Mouse (Mus musculus): Measurements from ENCODE around the gene Afap1.

Gene Afap1

DNA sequence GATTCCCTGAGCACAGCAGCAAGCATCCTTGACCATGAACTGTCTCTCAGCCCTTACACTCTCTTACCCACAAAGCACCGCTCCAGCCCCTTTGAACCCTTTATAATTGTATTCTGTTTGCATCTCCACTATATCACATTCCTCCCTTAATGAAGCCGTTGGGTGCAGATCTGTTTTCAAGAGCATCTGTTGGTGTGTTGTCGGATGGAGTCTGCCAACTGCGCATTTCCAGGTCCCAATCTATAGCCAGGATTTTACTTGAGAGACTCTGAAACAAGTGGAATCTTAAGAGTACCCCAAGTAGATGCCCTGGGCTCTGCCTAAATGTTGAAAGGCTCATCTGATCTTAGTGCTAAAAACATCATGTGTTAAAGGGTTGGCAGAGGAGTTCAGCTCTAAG is 3.4 kb downstream of the Afap1 start:
- no peak for DNase-seq (ENCODE audit: low read depth in 2 of 2, low spot score in 2 of 2)

DNA sequence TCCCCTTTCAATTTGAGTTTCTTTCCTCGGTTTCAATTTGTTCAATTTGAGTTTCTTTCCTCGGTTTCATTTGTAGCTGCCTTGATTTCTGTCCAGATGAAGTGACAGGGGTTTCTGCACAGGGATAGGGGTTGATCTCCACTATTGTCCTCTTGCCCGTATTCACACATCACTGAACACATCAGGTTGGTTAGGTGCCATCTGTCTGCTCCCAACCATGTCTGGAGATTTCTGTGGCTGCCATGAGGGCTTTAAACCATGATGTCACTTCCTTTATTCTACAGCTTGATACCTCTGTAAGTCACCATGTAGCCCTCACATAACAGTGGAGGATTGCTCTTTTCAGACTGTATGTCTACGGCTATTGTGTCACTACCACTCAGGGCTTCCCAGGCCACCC is 4.0 kb downstream of the Afap1 start:
- no peak for DNase-seq (ENCODE audit: low read depth in 2 of 2, low spot score in 2 of 2)

DNA sequence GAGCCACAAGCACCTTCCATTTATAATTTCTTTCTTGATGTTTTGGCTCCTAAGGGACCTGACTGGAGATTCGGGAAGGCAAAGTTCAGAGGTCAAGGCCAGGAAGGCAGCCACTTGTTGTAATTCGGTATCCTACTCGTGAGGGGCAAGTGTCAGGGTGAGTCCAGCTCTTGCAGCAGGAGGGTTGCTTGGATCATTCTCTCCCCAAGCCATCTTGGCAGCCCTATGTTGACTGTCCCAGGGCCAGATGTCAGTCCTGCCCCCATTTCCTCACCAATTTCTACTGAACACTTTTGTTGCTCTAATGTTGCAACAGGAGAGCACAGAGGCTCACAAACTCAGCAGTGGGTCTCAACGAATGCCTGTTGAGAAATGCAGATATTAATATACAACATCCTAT is 5.0 kb downstream of the Afap1 start:
- DNase-seq (ENCODE audit: low read depth in 2 of 2, low spot score in 2 of 2): no peak

DNA sequence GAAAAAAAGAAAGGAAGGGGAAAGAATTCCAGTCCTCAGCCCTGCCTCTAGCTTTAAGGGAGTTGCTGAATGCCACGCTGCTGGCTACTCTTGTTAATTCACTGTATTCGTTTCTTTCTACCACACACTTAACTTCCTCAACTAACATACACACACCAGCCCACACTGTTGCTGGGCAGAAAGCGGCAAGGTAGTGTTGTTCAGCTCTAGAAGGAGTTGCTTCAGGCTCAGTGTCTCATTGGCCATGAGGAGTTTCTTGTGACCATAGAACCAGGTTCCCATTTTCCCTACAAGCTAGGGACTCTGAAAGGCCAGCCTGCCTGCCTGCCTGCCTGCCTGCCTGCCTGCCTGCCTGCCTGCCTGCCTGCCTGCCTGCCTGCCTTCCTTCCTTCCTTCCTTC is 5.9 kb downstream of the Afap1 start:
- DNase-seq (ENCODE audit: low read depth in 2 of 2, low spot score in 2 of 2): no peak

DNA sequence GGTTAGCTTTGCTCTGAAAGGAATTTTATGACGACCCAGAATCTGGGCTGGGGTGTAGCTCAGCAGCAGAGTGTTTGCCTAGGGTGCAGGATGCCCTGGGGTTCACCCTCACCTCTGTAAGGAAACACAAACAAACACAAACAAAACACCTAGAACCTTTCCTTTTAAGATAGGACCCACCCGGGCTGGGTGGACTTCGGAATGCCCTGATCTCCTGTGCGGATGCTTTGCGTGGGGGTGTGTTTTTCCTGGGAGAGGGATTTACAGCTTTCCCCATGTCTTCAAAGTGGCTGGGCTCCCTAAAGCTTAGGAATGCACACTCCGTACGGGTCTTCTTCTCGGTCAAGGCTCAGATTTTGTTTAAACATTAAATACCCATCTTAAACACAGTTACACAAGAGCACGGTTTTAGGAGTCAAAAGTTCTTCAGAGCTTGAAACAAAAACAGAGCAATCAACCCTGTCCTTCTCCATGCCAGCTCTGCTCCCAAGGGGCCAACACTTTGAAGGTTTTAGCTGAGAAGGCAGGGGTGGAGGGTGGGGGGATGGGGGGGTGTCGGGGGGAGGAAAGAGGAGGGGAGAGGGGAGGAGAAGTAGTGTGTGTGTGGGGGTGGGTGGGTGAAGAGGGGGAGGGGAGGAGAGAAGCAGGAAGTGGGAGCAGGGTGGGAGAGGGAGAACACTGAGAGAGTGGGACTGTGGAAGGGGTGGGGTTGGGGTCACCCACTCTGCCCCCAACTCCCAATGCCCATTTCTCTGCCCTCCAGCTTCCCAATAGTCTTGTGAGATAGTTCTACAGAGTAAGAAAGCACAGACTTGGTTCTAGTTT is 7.5 kb downstream of the Afap1 start:
- DNase-seq (ENCODE audit: low read depth in 2 of 2, low spot score in 2 of 2): no peak

DNA sequence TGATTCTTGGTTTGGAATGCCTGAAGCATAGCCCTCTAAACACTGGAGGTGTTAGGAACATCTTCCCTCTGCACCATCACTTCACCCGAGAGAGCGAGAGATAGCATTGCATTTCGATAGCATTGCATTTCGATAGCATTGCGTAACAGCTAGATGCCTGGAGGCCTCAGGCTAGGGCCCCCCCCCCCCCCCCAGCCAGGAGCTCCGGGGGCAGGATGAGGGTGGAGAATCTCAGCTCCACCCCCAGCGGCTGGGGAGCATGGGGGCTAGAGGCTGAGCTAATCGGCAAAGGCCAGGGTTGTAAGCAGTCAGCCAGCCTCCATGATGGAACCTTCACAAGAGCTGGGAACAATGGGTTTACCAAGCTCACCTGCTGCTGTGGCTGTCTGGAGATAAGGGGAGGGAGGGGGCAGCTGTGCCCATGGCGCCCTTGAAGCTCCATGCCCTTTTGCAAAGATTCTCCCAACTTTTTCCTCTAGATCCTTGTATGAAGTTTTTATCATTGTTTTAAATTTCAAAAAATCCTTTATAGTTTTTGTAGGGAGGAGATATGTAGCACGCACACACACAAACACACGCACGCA is 8.2 kb downstream of the Afap1 start:
- no peak for DNase-seq (ENCODE audit: low read depth in 2 of 2, low spot score in 2 of 2)

DNA sequence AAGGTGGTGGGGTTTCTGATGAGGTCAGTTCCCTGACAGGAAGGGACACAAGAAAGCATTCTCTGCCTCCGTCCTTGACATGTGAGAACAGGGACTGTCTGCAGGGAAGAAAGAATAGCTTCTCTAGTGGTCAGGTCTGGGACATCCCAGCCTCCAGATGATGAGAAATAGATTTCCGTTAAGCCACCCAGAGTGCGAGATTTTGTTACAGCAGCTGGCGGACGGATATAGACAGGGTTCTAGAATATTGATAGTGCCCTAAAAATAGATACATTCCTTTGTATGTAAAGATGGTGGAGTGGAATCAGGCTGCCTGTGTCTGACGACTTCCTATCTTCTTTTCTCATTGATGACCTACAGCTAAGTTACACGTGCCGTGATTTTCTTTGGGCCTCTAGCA is 10.3 kb downstream of the Afap1 start:
- no peak for DNase-seq (ENCODE audit: low read depth in 2 of 2, low spot score in 2 of 2)

DNA sequence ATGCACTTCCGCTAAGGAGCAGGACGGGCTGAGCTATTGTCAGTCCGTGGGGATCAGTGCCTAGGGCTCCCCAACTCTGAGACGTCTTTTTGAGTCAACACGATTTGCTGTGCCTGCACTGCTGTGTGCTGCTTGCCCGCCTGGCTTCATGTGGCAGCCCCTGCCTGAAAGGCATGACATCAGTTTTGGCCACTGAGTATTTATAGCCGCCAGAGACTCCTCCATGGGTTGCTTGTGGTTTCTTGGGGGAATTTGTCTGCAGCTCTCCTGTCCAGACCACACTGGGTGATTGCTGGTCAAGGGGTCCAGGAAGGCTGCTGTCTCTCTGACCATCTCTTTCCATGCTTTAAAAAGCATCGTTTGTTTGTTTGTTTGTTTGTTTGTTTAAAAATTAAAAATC is 12.2 kb downstream of the Afap1 start:
- no peak for DNase-seq (ENCODE audit: low read depth in 2 of 2, low spot score in 2 of 2)

DNA sequence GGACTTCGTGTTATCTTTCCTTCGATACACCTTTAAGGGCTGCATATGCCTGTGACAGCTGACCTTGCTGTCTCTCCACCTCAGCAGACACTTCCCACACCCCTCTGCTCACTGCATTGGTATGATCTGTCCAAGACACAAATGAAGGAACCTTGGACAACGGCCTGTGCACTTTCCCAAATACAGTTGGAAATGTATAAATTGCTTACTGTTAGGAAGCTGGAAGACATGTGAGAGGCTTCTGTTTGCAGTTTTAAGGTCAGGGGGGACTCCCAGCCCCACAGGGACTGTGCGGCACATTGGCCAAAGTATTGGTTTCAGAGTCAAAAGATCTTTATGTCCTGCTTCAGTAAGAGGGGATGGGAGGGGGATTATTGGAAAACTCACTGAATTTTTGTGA is 14.0 kb downstream of the Afap1 start:
- no peak for DNase-seq (ENCODE audit: low read depth in 2 of 2, low spot score in 2 of 2)

DNA sequence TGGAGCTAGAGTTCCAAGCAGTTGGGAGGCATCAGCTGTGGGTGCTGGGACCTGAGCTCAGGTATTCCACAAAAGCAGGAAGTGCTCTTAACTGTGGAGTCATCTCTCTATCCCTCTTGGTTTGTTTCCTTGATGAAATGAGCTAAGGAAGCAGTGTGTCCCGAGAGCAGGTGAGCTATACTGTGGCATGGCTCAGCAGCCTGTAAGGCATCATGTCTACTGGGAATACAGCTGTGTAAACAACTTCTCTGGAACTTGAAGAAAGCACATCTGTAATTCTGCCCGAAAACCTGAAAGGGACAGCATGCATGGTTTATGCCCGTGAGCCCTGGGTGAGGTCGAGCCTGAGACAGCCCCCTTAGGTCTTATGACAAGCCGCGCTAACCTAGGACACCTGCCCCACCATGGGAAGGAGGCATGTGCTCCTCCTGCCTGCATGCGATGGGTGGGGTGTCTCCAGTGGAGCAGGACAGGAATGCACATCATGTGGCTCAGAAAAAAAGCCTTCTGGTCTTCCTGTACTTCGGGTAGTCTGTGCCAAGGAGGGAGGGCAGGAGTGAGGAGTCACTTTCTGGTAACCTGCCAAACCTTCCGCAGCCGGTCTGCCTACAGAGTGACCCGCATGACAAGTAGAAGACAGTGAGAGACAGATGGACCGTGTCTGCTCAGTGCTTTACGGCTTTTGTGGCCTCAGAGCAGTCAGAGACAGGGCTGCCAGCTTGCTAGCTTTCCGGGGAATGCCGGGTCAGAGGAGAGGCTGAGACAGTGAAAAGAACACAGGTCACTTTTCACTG is 14.7 kb downstream of the Afap1 start:
- DNase-seq (ENCODE audit: low read depth in 2 of 2, low spot score in 2 of 2): no peak

DNA sequence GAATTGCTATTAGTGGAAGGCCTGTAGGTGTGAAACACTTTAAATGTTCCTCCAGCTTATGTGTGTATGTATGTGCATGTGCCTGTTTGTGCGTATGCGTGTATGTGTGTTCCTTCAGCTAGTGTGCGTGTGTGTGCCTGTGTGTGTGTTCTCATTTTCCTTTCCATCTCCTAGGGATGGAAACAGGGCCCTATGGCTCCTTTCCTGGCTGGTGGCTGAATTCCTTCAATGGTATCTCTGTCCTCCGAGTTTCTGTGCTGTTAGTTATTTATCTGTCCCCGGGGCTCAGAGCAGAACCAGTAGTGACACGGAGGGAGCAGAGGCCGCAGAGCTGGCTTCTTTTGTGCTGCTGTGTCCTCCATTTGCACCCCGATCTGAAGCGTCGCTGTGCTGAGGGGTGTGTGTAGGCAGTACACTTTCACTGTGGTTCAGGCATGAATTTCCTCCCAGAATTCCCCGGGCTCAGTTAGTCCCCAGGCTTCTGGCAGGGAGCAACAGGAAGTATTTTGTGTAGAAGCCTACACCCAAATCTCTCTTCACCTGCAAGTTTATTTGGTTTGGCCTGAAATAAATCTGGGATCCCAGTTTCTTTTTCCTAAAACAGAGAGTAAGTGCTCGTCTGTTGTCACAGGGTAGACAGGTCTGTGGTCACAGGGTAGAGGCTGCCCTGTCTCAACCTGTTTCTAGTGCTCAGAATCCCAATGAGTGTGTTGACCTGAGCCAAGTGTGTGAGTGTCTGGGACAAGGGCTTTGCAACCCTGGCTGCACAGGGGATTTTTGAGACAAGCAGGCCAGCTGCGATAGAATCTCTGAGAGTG is 15.7 kb downstream of the Afap1 start:
- DNase-seq (ENCODE audit: low read depth in 2 of 2, low spot score in 2 of 2): no peak

DNA sequence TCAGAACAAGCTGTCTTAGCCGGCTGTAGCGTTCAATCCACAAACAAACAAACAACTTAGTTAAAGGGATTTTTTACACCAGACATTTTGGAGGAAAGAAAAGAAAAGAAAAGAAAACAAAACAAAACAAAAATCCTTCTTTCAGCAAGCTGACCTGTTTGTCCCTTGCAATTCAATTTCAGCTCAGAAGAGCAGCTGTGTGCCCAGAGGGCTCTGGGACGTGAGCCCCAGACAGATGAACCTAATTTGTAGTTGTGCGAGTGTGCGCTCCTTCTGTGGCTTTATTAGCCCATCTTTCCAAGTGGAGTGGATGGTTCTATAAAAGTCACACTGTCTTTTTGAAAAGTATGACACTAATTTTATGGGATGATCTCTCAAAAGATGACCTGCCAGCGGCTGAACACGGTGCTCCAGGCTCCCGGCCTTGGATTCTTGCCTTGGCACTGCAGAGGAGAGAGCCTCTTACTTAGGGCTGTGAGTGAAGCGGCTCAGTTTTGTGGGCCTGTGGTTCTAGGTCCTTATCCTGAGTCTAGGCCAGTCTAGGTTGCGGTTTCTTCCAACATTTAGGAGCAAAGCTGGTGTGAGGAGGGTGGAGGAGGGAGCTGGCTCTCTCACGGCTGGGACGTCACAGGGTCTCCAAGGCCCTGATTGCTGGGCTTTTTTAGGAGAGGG is 22.6 kb downstream of the Afap1 start:
- no peak for DNase-seq (ENCODE audit: low read depth in 2 of 2, low spot score in 2 of 2)

DNA sequence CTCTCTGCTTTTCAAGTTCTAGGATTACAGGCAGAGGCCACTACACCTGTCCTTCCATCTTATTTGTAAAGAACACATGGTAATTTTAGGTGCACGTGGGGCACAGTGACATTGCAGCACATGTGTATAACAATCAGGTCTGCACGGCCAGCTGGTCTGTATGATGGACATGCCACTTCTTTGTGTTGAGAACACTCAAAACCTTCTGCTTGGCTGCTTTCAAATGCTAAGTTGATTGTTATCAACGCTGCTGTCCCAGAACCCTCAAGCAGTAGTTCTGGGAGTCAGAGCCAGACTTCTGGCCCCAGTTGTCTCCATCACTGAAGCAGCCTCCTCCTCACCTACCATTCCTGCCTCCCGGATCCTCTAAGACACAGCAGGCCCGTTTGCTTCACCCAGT is 23.5 kb downstream of the Afap1 start:
- no peak for DNase-seq (ENCODE audit: low read depth in 2 of 2, low spot score in 2 of 2)

DNA sequence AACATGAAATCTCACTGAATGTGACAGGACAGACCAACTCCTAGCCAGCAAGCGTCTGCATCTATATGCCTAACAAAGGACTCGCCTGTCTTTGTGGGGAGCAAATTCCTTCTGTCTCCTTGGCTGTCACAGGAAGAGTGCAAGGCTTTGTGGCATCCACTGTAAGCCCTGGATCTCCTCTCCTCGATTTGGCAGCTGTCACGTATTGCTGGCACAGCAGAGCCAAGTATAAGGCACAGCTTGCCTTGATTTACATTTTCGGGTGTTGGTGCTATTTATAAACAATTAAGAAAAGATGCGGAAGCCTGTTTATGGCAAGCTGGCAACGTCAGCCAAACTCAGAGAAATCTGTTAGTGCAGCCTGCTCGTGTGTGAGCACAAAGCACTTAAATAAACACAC is 25.3 kb downstream of the Afap1 start:
- DNase-seq (ENCODE audit: low read depth in 2 of 2, low spot score in 2 of 2): no peak

DNA sequence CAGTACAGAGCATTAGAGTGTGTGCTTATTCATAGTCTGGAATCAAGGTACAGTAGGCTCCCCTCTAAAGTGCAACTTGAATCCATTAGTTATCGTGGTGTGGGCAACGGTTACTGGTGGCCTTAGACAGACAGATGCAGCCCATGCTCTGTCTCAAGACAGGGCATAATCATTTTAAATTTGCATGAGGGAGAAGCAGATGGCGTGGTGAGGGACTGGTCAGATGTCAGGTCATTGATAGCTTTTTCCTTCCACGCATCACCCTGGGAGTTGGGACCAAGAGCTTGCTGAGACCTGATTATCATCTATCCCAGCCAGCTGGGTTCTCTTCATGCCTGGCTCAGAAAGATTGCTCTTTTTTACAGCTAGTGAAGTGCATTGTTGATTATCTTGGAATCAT is 27.0 kb downstream of the Afap1 start:
- no peak for DNase-seq (ENCODE audit: low read depth in 2 of 2, low spot score in 2 of 2)

DNA sequence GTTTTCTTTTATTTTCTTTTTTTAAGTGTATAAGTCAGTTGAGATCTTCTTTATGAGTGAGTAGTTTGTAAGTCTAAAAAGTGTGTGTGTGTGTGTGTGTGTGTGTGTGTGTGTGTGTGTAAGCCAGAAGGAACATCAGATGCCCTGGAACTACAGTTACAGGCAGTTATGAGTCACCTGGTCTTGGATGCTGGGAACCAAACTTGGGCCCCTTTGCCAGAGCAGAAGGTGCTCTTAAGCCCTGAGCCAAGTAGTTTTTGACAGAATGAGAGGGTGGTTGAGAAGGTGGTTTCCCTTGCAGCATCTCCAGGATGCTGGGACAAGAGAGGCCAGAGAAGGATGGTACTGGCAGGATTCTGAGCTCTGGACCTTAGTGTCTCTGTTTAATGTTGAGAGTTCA is 27.4 kb downstream of the Afap1 start:
- DNase-seq (ENCODE audit: low read depth in 2 of 2, low spot score in 2 of 2): no peak

DNA sequence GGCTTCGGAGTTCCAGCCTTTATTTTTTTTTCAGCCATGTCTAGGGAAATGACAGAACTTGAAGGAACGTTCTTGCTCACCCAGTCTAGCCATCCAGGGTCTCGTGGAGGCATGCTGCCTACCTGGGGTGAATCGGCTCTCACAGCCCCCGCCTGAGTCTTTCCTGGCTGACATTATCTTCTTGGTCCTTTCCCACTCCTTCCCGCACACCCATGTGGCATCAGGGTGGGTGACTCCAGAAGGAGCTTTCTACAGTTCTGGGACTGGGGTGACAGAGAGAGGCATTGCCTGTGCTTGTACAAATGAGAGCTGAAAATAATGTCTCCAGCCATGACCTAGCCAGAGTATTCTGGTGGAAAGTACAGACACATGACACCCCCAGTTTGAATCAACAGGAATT is 28.0 kb downstream of the Afap1 start:
- no peak for DNase-seq (ENCODE audit: low read depth in 2 of 2, low spot score in 2 of 2)

DNA sequence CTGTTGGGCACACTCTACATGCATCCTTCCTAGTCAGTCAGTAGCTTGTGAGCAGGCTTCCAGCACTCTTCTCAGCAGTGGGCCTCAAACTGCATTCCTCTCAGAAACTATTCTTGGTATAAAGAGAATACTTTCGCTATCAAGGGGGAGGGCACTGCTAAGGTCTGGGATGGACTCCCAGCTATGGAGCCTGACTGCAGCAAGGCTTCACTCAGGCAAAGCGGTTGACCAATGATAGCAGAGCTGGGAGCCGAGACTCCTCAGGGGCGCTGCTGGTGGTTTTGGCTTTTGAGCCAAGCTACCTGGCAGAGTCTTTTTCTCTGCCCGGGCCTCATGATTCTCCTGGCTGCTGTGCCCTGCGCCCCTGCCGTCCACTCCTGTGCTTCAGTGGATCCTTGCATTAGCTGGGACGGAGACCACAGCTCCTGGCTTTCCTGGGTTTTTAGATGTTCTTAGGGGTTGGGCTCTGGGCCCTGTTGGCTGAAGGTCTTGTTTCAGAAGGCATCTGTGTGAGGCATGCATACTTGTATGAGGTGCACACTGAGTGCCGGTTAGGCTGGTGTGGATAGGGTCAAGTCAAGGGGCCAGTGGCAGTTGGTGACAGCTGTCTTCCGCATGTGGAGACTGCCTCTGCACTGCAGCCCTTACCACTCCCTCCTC is 28.6 kb downstream of the Afap1 start:
- DNase-seq (ENCODE audit: low read depth in 2 of 2, low spot score in 2 of 2): no peak

DNA sequence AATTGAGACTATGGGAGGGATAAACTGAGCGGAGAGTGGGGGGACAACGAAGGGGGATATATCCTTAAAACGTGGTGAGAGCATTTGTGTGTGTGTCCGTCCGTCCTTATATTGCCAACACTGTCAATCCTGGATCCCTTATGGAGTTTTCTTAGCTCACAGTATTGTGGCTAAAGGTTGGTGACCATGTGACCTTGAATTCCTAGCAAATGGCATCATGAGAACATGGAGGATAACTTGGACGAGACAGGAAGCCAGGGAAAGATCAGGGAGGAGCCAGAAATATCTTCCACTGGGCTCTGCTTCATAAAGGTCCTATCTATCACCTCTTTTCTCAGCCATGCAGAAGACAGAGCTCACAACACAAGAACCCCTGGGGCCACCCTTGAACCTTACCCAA is 30.3 kb downstream of the Afap1 start:
- DNase-seq (ENCODE audit: low read depth in 2 of 2, low spot score in 2 of 2): no peak

DNA sequence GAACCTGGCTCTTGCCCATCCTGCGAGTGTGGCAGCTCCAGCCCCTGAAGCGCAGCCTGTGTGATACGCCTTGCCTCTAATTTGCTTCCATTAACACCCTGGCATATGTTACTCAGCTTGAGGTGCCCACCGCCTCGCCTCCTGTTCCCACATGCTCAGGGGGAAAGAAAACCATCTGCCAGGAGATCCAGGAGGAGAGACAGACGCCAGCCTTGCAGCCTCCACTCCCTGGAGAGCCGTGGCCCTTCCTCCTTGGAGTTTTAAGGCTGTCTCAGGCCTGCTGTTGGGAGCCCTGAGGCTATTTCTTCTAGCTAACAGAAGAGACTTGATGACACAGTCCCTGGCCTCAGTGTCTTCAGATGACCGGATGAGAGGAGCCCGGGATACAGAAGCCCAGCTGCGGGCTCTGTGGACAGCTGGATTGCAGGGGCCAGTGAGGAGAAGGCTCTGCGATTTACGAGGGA is 32.1 kb downstream of the Afap1 start:
- DNase-seq (ENCODE audit: low read depth in 2 of 2, low spot score in 2 of 2): no peak

Measured in CD8-positive naive resting alpha-beta T cell, adult 2 months (primary cell).